Comparison of ENCODE assay signal across 25 mouse cellular contexts in the genomic region with DNA sequence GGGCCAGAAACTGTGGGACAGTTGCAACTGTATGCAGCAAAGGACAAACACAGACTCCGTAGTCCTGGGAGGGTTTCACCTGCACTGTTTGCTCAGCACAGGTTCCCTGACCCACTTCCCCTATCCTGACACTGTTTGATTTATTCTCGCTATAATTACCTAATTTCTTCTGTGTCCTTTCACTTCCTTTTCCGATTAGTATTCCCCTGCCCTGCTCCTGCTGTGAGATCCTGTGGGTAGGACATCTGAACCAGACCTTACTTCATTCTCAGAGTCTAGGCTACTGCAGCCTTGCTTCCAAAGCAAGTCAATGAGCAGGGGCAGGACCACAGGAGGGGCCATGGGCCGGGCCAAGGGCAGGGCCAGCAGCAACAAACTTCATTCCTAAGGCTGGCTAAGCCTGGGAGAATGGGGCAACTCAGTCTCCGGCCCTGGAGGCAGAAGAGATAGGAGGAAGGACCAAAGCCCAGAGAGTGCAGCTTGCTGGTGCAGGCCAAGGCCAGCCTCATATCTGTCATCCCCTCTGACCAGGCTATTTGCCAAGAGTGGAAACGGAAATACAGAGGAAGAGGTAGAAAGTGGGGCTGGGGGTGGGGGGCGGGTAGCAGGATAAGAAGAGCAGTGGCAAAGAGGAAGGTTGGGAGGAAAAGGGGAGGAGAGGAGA.
DNase-seq lines count a peak whose midpoint lies in the region; ATAC-seq and TF ChIP-seq lines count a peak whose summit lies in the region.
"Had no signal": no experiment of that assay in that cellular context is flagged by ENCODE, and none has a peak within 500 bp of the region (broad histone marks: within the 10 kb centered on the region; RNA-seq: fewer than 3 reads in every experiment).

No protein-coding gene starts in this region.

- peak overlapping the region; percentile 14; the same call in 1 of the 2 replicates for H3K27ac ChIP-seq in heart, embryonic 12.5 days (ENCODE audit: poor library complexity, severe bottlenecking)
- no peak overlapping the region for H3K27ac ChIP-seq in lung, embryonic 15.5 days
- H3K27ac ChIP-seq in lung, postnatal 0 days (ENCODE audit: low read length) = no peak overlapping the region
- no peak overlapping the region for H3K27ac ChIP-seq in intestine, embryonic 16.5 days (ENCODE audit: low read length)
- H3K27ac ChIP-seq: embryonic facial prominence, embryonic 12.5 days; hindbrain, postnatal 0 days; layer of hippocampus, adult 2 months; limb, embryonic 10.5 days had no signal

- ATAC-seq in heart, embryonic 12.5 days (ENCODE audit: insufficient number of reproducible peaks, low FRiP score) = peak; percentile 68
- ATAC-seq in lung, embryonic 15.5 days (ENCODE audit: borderline replicate concordance, extremely low read depth, low FRiP score, low TSS enrichment) = 0 out of 2 replicates have a peak, but pooled peaks have one; percentile 52
- no peak; the same call in 1 of the 2 replicates for ATAC-seq in lung, postnatal 0 days
- peak; percentile 57 to 70 for ATAC-seq in hematopoietic stem cell, adult 5-6 weeks (replicated peaks in 1 of 2; ENCODE audit: insufficient read depth in 1 of 2, low FRiP score in 2 of 2, low TSS enrichment in 1 of 2, low read depth in 1 of 2, poor library complexity in 2 of 2, severe bottlenecking in 2 of 2)
- ATAC-seq in intestine, embryonic 16.5 days = no peak
- ATAC-seq: forebrain, postnatal 0 days; hindbrain, postnatal 0 days; intestine, postnatal 0 days had no signal

- DNase-seq in heart, postnatal 36 days = no peak
- no peak for DNase-seq in lung, postnatal 0 days (ENCODE audit: low spot score)
- DNase-seq in 3134 (ENCODE audit: extremely low read depth, insufficient read length, low spot score) = peak; percentile 14
- DNase-seq: adrenal gland, adult 2 months; cerebellum, adult 18-20 months; cerebellum, postnatal 14 days; forebrain, postnatal 0 days; gastrocnemius, postnatal 14 days; lung, postnatal 14 days; midbrain, embryonic 14.5 days; retina, postnatal 1 day; right cerebral cortex, postnatal 25 days; spleen, adult 18-20 months; thymus, postnatal 25 days had no signal

- H3K4me3 ChIP-seq in heart, embryonic 12.5 days = no peak overlapping the region
- H3K4me3 ChIP-seq in lung, embryonic 15.5 days = no peak overlapping the region
- no peak overlapping the region for H3K4me3 ChIP-seq in lung, postnatal 0 days (ENCODE audit: low read depth, low read length)
- no peak overlapping the region for H3K4me3 ChIP-seq in intestine, embryonic 16.5 days (ENCODE audit: low read length)
- H3K4me3 ChIP-seq: embryonic facial prominence, embryonic 12.5 days; layer of hippocampus, adult 2 months; limb, embryonic 10.5 days; megakaryocyte, embryonic 14.5 days; myocyte had no signal

- TF ChIP-seq EP300 in lung, postnatal 0 days (IDR thresholded peaks at IDR 0.05) = no peak

- H3K9me3 ChIP-seq in heart, embryonic 12.5 days (replicated peaks) = no peaks in the 10 kb centered on the region
- H3K9me3 ChIP-seq in lung, embryonic 15.5 days = no peaks in the 10 kb centered on the region
- no peaks in the 10 kb centered on the region for H3K9me3 ChIP-seq in lung, postnatal 0 days (ENCODE audit: low read length)
- no peaks in the 10 kb centered on the region for H3K9me3 ChIP-seq in intestine, embryonic 16.5 days (ENCODE audit: control insufficient read depth, low read length)
- H3K9me3 ChIP-seq: embryonic facial prominence, embryonic 12.5 days; limb, embryonic 10.5 days; megakaryocyte, embryonic 14.5 days had no signal

- H3K4me2 ChIP-seq in heart, embryonic 12.5 days = no peak overlapping the region
- no peak overlapping the region for H3K4me2 ChIP-seq in lung, embryonic 15.5 days
- no peak overlapping the region for H3K4me2 ChIP-seq in lung, postnatal 0 days (replicated peaks; ENCODE audit: low read depth, low read length)
- H3K4me2 ChIP-seq in intestine, embryonic 16.5 days (ENCODE audit: low read depth, low read length) = no peak overlapping the region
- H3K4me2 ChIP-seq: embryonic facial prominence, embryonic 12.5 days had no signal

- no peak overlapping the region for H3K9ac ChIP-seq in heart, embryonic 12.5 days
- H3K9ac ChIP-seq in lung, embryonic 15.5 days = no peak overlapping the region
- no peak overlapping the region for H3K9ac ChIP-seq in lung, postnatal 0 days (replicated peaks; ENCODE audit: low read depth)
- H3K9ac ChIP-seq in intestine, embryonic 16.5 days (ENCODE audit: low read depth, low read length) = no peak overlapping the region
- H3K9ac ChIP-seq: embryonic facial prominence, embryonic 12.5 days; forebrain, postnatal 0 days had no signal

- no peaks in the 10 kb centered on the region for H3K27me3 ChIP-seq in heart, embryonic 12.5 days (replicated peaks)
- H3K27me3 ChIP-seq in lung, embryonic 15.5 days = no peaks in the 10 kb centered on the region
- H3K27me3 ChIP-seq in lung, postnatal 0 days (replicated peaks; ENCODE audit: insufficient read depth, low read length) = no peaks in the 10 kb centered on the region
- H3K27me3 ChIP-seq in intestine, embryonic 16.5 days (replicated peaks; ENCODE audit: control insufficient read depth, insufficient read depth, low read length) = no peaks in the 10 kb centered on the region

- no peaks in the 10 kb centered on the region for H3K36me3 ChIP-seq in heart, embryonic 12.5 days
- no peaks in the 10 kb centered on the region for H3K36me3 ChIP-seq in lung, embryonic 15.5 days
- H3K36me3 ChIP-seq in lung, postnatal 0 days (ENCODE audit: insufficient read depth, low read length) = no peaks in the 10 kb centered on the region
- H3K36me3 ChIP-seq in intestine, embryonic 16.5 days (ENCODE audit: control insufficient read depth, insufficient read depth, low read length) = no peaks in the 10 kb centered on the region
- H3K36me3 ChIP-seq: embryonic facial prominence, embryonic 12.5 days; limb, embryonic 10.5 days had no signal

- intact Hi-C loops in heart, postnatal 36 days (cut with DNase I) = no loop called here

- TF ChIP-seq CTCF in lung, postnatal 0 days (IDR thresholded peaks at IDR 0.05) = no peak

- WGBS in heart, embryonic 12.5 days = 30% methylated on average over 7 of the region's 7 CpGs
- WGBS in lung, embryonic 15.5 days = 29% methylated on average over 7 of the region's 7 CpGs
- WGBS in lung, postnatal 0 days = 33% methylated on average over 7 of the region's 7 CpGs
- WGBS in intestine, embryonic 16.5 days = 28% methylated on average over 7 of the region's 7 CpGs

- peaks cover 7% of the 10 kb centered on the region; the same call in 1 of the 2 replicates for H3K4me1 ChIP-seq in heart, embryonic 12.5 days (replicated peaks)
- H3K4me1 ChIP-seq in lung, embryonic 15.5 days = peaks cover 12% of the 10 kb centered on the region
- no peaks in the 10 kb centered on the region; the same call in 1 of the 2 replicates for H3K4me1 ChIP-seq in lung, postnatal 0 days (ENCODE audit: insufficient read depth, low read depth, low read length)
- no peaks in the 10 kb centered on the region for H3K4me1 ChIP-seq in intestine, embryonic 16.5 days (ENCODE audit: control insufficient read depth, insufficient read depth, low read length)
- H3K4me1 ChIP-seq: embryonic facial prominence, embryonic 12.5 days had no signal

Comparison
In these comparisons a context has a peak if more than half of its experiments do, and no peak if none do; other contexts are left out.
1. ATAC-seq: peak in heart, embryonic 12.5 days (single experiment), lung, embryonic 15.5 days (single experiment) and hematopoietic stem cell, adult 5-6 weeks (2 of 2); none in lung, postnatal 0 days (single experiment) and intestine, embryonic 16.5 days (single experiment).